Mouse (Mus musculus) lung, adult 2 months (tissue): ENCODE measurements around the gene Dnase1l3.

Experiments
- CTCF ChIP-seq: fragments of 200-500 bp; IDR thresholded peaks from 2 replicates; pipeline ENCODE4 v1.5.1; 2011; ENCODE audit warnings: mild to moderate bottlenecking, low read length, control low read depth; ENCODE audit not compliant: insufficient read depth
- POLR2A ChIP-seq: fragments of 200-500 bp; IDR thresholded peaks from 2 replicates; pipeline ENCODE4 v1.6.1; 2011; ENCODE audit warnings: low read depth, mild to moderate bottlenecking, control low read depth, low read length, borderline replicate concordance; ENCODE audit errors: extremely low read depth

GRCm38 (mm10) chr14:7974643-7975042 lies 19.7 kb downstream of the Dnase1l3 start:
- TF ChIP-seq CTCF (no peak), POLR2A (no peak)
